Mouse (Mus musculus): ENCODE results near the gene Aoah. TPM values are rescaled to one million over a fixed set of nuclear protein-coding genes. Genes with fewer than 3 reads are reported as not detected.

Gene Aoah
- polyA plus RNA-seq, 1 experiment = not detected

GRCm38 (mm10) chr13:20786825-20787245 is 7.1 kb upstream of the Aoah start:
- Histone ChIP-seq H3K79me2 (ENCODE audit: control insufficient read depth, insufficient read depth) (no peaks in the 10 kb centered on the region), H3K79me3 (ENCODE audit: low read depth) (no peaks in the 10 kb centered on the region), H3K27me3 (ENCODE audit: control insufficient read depth, insufficient read depth, insufficient read length) (no peaks in the 10 kb centered on the region), H3K36me3 (ENCODE audit: control insufficient read depth, insufficient read depth) (no peaks in the 10 kb centered on the region), H3ac (ENCODE audit: control insufficient read depth, insufficient read length, low read depth) (no peak overlapping the region), H3K4me3 (ENCODE audit: insufficient read depth, poor library complexity, severe bottlenecking) (no peak overlapping the region)
- TF ChIP-seq MYOD1 (IDR thresholded peaks at IDR 0.05; ENCODE audit: control insufficient read depth, insufficient read length, low read depth) = no peak
- TF ChIP-seq MYOG (IDR thresholded peaks at IDR 0.05; ENCODE audit: control insufficient read depth, extremely low read depth, insufficient read length) = no peak
- no peak for TF ChIP-seq MAX (IDR thresholded peaks at IDR 0.05)
- no peak for TF ChIP-seq FOSL1 (IDR thresholded peaks at IDR 0.05; ENCODE audit: insufficient read depth, low read length, poor library complexity, severe bottlenecking)
- no peak for TF ChIP-seq CEBPB (IDR thresholded peaks at IDR 0.05; ENCODE audit: low read depth)
- no peak for TF ChIP-seq USF1 (IDR thresholded peaks at IDR 0.05; ENCODE audit: low read depth)
- TF ChIP-seq CTCF (IDR thresholded peaks at IDR 0.05; ENCODE audit: control insufficient read depth, insufficient read depth, insufficient read length) = no peak

GRCm38 (mm10) chr13:20787952-20788351 is 6.0 kb upstream of the Aoah start:
- TF ChIP-seq CTCF (IDR thresholded peaks at IDR 0.05; ENCODE audit: control insufficient read depth, insufficient read depth, insufficient read length) = no peak
- TF ChIP-seq CEBPB (IDR thresholded peaks at IDR 0.05; ENCODE audit: low read depth) = no peak
- TF ChIP-seq MYOG (IDR thresholded peaks at IDR 0.05; ENCODE audit: control insufficient read depth, extremely low read depth, insufficient read length) = no peak
- no peaks in the 10 kb centered on the region for H3K27me3 ChIP-seq (ENCODE audit: control insufficient read depth, insufficient read depth, insufficient read length)
- H3K4me3 ChIP-seq (ENCODE audit: insufficient read depth, poor library complexity, severe bottlenecking) = no peak overlapping the region
- H3ac ChIP-seq (ENCODE audit: control insufficient read depth, insufficient read length, low read depth) = no peak overlapping the region
- H3K36me3 ChIP-seq (ENCODE audit: control insufficient read depth, insufficient read depth) = no peaks in the 10 kb centered on the region
- no peaks in the 10 kb centered on the region for H3K79me3 ChIP-seq (ENCODE audit: low read depth)
- no peaks in the 10 kb centered on the region for H3K79me2 ChIP-seq (ENCODE audit: control insufficient read depth, insufficient read depth)

GRCm38 (mm10) chr13:20796651-20797050 is 2.7 kb downstream of the Aoah start:
- H3K79me3 ChIP-seq (ENCODE audit: low read depth) = no peaks in the 10 kb centered on the region
- H3K27me3 ChIP-seq (ENCODE audit: control insufficient read depth, insufficient read depth, insufficient read length) = no peaks in the 10 kb centered on the region
- H3ac ChIP-seq (ENCODE audit: control insufficient read depth, insufficient read length, low read depth) = no peak overlapping the region
- H3K79me2 ChIP-seq (ENCODE audit: control insufficient read depth, insufficient read depth) = no peaks in the 10 kb centered on the region
- no peak overlapping the region for H3K4me3 ChIP-seq (ENCODE audit: insufficient read depth, poor library complexity, severe bottlenecking)
- no peaks in the 10 kb centered on the region for H3K36me3 ChIP-seq (ENCODE audit: control insufficient read depth, insufficient read depth)
- no peak for TF ChIP-seq USF1 (IDR thresholded peaks at IDR 0.05; ENCODE audit: low read depth)
- TF ChIP-seq MYOD1 (IDR thresholded peaks at IDR 0.05; ENCODE audit: control insufficient read depth, insufficient read length, low read depth) = no peak
- no peak for TF ChIP-seq FOSL1 (IDR thresholded peaks at IDR 0.05; ENCODE audit: insufficient read depth, low read length, poor library complexity, severe bottlenecking)
- TF ChIP-seq MYOG (IDR thresholded peaks at IDR 0.05; ENCODE audit: control insufficient read depth, extremely low read depth, insufficient read length) = no peak
- no peak for TF ChIP-seq CEBPB (IDR thresholded peaks at IDR 0.05; ENCODE audit: low read depth)
- TF ChIP-seq CTCF (IDR thresholded peaks at IDR 0.05; ENCODE audit: control insufficient read depth, insufficient read depth, insufficient read length) = no peak
- TF ChIP-seq MAX (IDR thresholded peaks at IDR 0.05) = no peak

- Histone ChIP-seq H3K79me2 (ENCODE audit: control insufficient read depth, insufficient read depth) (no peaks in the 10 kb centered on the region), H3K79me3 (ENCODE audit: low read depth) (no peaks in the 10 kb centered on the region), H3K4me3 (ENCODE audit: insufficient read depth, poor library complexity, severe bottlenecking) (no peak overlapping the region), H3ac (ENCODE audit: control insufficient read depth, insufficient read length, low read depth) (no peak overlapping the region), H3K36me3 (ENCODE audit: control insufficient read depth, insufficient read depth) (no peaks in the 10 kb centered on the region), H3K27me3 (ENCODE audit: control insufficient read depth, insufficient read depth, insufficient read length) (no peaks in the 10 kb centered on the region)
- TF ChIP-seq USF1 (IDR thresholded peaks at IDR 0.05; ENCODE audit: low read depth) = no peak
- no peak for TF ChIP-seq FOSL1 (IDR thresholded peaks at IDR 0.05; ENCODE audit: insufficient read depth, low read length, poor library complexity, severe bottlenecking)
- TF ChIP-seq CEBPB (IDR thresholded peaks at IDR 0.05; ENCODE audit: low read depth) = no peak
- TF ChIP-seq MYOD1 (IDR thresholded peaks at IDR 0.05; ENCODE audit: control insufficient read depth, insufficient read length, low read depth) = no peak
- no peak for TF ChIP-seq CTCF (IDR thresholded peaks at IDR 0.05; ENCODE audit: control insufficient read depth, insufficient read depth, insufficient read length)
- no peak for TF ChIP-seq MYOG (IDR thresholded peaks at IDR 0.05; ENCODE audit: control insufficient read depth, extremely low read depth, insufficient read length)
- no peak for TF ChIP-seq MAX (IDR thresholded peaks at IDR 0.05)
These were observed 4.6 kb downstream of the Aoah start for GRCm38 (mm10) chr13:20798536-20798935.

GRCm38 (mm10) chr13:20799772-20800171 is 5.9 kb downstream of the Aoah start:
- no peaks in the 10 kb centered on the region for H3K79me2 ChIP-seq (ENCODE audit: control insufficient read depth, insufficient read depth)
- H3K4me3 ChIP-seq (ENCODE audit: insufficient read depth, poor library complexity, severe bottlenecking) = no peak overlapping the region
- TF ChIP-seq MAX (IDR thresholded peaks at IDR 0.05) = no peak
- no peak for TF ChIP-seq CTCF (IDR thresholded peaks at IDR 0.05; ENCODE audit: control insufficient read depth, insufficient read depth, insufficient read length)
- no peak for TF ChIP-seq MYOG (IDR thresholded peaks at IDR 0.05; ENCODE audit: control insufficient read depth, extremely low read depth, insufficient read length)
- no peak for TF ChIP-seq FOSL1 (IDR thresholded peaks at IDR 0.05; ENCODE audit: insufficient read depth, low read length, poor library complexity, severe bottlenecking)
- no peak for TF ChIP-seq MYOD1 (IDR thresholded peaks at IDR 0.05; ENCODE audit: control insufficient read depth, insufficient read length, low read depth)
- TF ChIP-seq CEBPB (IDR thresholded peaks at IDR 0.05; ENCODE audit: low read depth) = no peak
- H3K27me3 ChIP-seq (ENCODE audit: control insufficient read depth, insufficient read depth, insufficient read length) = no peaks in the 10 kb centered on the region
- no peaks in the 10 kb centered on the region for H3K79me3 ChIP-seq (ENCODE audit: low read depth)
- H3K36me3 ChIP-seq (ENCODE audit: control insufficient read depth, insufficient read depth) = no peaks in the 10 kb centered on the region
- no peak overlapping the region for H3ac ChIP-seq (ENCODE audit: control insufficient read depth, insufficient read length, low read depth)

GRCm38 (mm10) chr13:20800569-20800968 is 6.7 kb downstream of the Aoah start:
- H3K27me3 ChIP-seq (ENCODE audit: control insufficient read depth, insufficient read depth, insufficient read length) = no peaks in the 10 kb centered on the region
- no peaks in the 10 kb centered on the region for H3K36me3 ChIP-seq (ENCODE audit: control insufficient read depth, insufficient read depth)
- H3ac ChIP-seq (ENCODE audit: control insufficient read depth, insufficient read length, low read depth) = no peak overlapping the region
- H3K79me2 ChIP-seq (ENCODE audit: control insufficient read depth, insufficient read depth) = no peaks in the 10 kb centered on the region
- no peak for TF ChIP-seq MYOG (IDR thresholded peaks at IDR 0.05; ENCODE audit: control insufficient read depth, extremely low read depth, insufficient read length)
- TF ChIP-seq FOSL1 (IDR thresholded peaks at IDR 0.05; ENCODE audit: insufficient read depth, low read length, poor library complexity, severe bottlenecking) = no peak
- no peak for TF ChIP-seq CTCF (IDR thresholded peaks at IDR 0.05; ENCODE audit: control insufficient read depth, insufficient read depth, insufficient read length)
- no peak for TF ChIP-seq USF1 (IDR thresholded peaks at IDR 0.05; ENCODE audit: low read depth)
- TF ChIP-seq MYOD1 (IDR thresholded peaks at IDR 0.05; ENCODE audit: control insufficient read depth, insufficient read length, low read depth) = no peak
- TF ChIP-seq CEBPB (IDR thresholded peaks at IDR 0.05; ENCODE audit: low read depth) = no peak
- TF ChIP-seq MAX (IDR thresholded peaks at IDR 0.05) = no peak
- no peak overlapping the region for H3K4me3 ChIP-seq (ENCODE audit: insufficient read depth, poor library complexity, severe bottlenecking)
- H3K79me3 ChIP-seq (ENCODE audit: low read depth) = no peaks in the 10 kb centered on the region

All from C2C12 (cell line).